Mouse (Mus musculus) Muller cell, postnatal 12 days (primary cell): ENCODE measurements around the gene Eomes.

ENCODE experiments used
- DNase-seq: peaks from one replicate; pipeline ENCODE4 v3.0.0-alpha.2; 2015; ENCODE audit errors: inconsistent ontology term

Eomes gene

DNA sequence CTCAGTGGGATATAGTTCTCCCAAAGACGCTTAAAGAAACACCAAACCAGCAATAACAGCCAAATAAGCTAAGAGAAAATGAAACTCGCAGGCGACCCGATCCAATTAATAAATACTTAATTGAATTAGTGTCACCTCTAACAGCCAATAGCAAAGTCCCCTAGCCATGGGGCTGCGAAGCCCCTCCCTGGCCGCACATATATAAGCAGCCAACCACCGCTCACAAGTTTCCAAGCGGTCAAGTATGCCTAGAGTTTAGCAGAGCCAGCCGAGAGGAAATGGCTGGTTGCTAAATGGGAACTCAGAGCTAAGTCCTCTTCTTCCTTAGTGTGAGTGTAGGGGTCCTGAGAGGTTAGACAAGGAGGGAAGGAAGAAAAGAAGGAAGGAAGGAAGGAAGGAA is at the start of gene Eomes:
TSS of gene Eomes (plus strand) at position 252 of the 400 bp plus-strand sequence.
- DNase-seq: peak; percentile 17

DNA sequence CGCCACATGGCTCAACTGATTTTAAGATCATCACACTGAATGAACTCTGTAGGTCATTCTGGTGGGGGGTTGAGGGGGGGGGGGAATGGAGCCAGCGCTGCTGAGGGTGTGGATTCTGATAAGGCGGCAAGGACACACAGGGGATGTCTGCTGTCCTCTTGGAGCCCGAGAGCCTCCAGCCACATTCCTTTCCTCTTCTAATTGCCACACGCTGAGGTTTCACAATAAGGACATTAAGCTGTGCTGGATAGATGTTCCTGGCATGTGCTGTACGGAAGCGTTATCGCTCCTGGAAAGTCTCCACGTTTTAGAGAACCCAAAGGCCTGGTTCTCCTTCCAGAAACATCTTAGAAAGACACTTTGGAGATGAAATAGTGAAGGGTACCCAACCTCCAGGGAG is 33.2 kb upstream of the Eomes start:
- DNase-seq: peak; percentile 49

DNA sequence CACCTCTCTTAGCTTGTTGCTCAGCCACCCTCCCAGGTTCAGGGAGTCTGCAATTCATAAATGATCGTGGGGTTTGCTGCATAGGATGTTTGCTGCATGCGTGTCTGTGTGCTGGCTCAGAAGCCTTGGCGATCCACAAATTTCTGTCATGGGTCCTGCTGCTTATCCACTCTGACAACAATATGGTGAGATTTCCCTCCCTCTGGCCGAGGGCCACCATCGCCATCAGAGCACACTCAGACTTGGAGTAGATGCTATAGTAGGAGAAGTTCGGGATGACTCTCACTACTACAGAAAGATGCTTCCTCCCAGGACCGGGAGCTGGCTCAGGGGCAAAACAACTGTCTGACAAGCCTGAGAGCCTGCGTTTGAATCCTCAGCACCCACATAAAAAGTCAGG is 28.7 kb upstream of the Eomes start:
- no peak for DNase-seq

- DNase-seq: peak; percentile 16
These were observed 24.6 kb upstream of the Eomes start for GRCm38 (mm10) chr9:118453427-118453826.

- DNase-seq: no peak
These were observed 22.7 kb upstream of the Eomes start for GRCm38 (mm10) chr9:118455188-118455845.

DNA sequence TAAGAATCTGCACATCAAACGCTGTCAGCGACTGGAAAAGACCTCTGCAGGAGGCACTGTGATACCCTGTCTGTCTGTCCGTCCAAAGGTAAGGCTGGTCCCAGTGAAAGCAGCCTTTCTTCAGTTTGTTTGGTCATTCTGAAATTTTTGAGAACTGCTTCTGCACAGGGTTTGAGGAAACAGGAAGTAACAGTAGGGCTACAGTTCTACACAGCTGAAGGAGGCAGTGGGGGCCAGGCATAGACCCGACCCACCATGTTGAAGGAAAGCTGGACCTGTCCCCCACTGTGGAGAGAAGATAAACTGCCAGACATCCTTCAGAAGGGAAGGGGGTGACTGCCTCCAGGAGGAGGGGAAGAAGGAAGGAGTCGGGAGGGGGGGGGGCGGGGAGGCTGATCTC is 21.6 kb upstream of the Eomes start:
- no peak for DNase-seq

- DNase-seq: no peak
These were observed 20.0 kb upstream of the Eomes start for GRCm38 (mm10) chr9:118458039-118458438.

DNA sequence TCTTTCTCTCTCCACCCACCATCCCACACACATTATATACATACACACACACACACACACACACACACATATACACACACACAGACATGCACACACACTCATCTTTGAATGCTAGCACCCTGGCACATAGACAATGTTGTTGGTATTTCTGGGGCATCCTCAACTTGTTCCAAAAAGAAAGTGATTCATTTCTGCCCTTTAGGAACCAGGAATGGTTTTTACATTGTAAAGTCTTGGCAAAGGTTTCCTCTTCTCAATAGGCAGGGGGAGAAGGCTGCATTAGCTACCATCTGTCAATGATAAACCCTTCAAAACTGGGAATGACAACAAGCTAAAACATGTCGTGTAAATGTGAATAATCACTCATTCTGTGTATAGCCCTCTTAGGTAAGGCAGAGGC is 14.0 kb upstream of the Eomes start:
- DNase-seq: no peak

GRCm38 (mm10) chr9:118468301-118468700 is 9.7 kb upstream of the Eomes start:
- DNase-seq: no peak

DNA sequence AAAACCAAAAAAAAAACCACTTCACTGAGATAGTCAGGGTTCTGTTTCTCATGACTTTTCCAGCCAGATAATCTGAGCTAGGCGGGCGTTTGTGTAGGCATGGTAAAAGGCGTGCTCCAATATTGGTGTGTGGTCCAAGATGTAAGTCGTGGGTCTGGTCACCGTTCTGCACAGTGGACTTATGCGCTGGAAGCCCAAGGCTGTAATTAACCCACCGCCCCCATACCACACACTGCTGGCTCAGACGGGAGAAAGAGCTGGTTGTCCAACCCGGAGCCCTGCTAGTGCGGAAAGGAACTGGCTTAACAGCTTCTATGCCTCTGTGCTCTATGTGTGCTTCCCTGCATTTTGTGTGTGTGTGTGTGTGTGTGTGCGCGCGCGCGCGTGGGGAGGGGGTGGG is 8.7 kb upstream of the Eomes start:
- DNase-seq: no peak

- DNase-seq: no peak
These were observed 6.7 kb upstream of the Eomes start for GRCm38 (mm10) chr9:118471296-118471695.

DNA sequence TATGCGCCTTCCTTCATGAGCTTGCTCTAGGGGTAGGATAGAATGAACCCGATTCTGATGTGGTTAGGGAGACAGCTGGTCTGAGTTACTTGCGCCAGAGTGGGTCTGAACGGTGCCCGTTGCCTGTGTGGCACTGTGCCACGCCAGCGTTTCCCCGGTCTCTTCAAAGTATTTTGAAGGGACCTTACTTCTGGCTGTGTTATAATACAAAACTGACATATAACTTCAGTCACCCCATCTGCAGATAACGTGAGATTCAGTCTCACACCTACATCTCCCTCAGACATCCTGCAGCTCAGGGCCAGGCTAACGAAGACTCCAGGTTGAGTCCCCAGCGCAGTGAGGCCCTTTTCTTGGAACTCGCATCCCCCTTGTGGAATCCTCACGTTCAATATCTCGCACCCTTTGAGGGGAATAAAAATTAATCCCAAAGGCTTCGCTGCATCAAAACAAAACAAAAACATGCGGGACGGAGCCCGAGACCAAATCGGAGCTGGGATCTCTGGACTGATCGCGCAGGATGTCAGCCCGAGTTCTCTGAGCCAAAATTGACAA is 1.7 kb upstream of the Eomes start:
- peak; percentile 61 for DNase-seq

- peak; percentile 43 for DNase-seq
These were observed 1.2 kb upstream of the Eomes start for GRCm38 (mm10) chr9:118476766-118477271.

DNA sequence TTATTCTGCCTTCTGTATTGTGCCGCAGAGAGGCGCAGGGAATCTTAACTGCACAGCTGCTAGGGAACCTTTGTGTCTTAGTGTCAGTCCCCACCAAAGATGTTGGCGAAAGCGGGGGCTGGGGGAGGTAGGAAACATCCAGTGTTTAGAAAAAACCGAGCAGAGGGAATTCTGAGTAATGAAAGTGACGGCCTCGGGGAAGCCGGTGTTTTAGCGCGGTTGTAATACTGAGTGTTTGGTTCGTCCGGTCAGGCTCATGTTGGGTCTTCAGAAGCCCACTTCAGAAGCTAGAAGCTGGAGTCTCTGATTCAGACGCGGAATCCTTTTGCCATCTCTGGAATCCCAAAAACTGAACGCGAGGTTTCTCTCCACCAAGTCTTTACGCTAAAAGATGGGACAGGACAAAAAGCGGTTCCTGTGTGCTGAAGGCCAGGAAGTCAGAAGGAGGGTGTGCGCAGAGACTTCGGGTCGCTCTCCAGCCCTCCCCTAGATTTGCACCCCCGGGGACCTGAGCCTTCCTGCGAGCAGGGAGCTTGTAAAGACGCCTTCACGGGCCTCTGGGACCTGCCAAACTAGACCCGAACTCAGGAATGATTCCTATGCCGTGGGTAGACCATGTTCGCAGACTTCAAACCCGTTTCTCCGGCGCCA is 606 bp upstream of the Eomes start:
- peak; percentile 47 for DNase-seq

DNA sequence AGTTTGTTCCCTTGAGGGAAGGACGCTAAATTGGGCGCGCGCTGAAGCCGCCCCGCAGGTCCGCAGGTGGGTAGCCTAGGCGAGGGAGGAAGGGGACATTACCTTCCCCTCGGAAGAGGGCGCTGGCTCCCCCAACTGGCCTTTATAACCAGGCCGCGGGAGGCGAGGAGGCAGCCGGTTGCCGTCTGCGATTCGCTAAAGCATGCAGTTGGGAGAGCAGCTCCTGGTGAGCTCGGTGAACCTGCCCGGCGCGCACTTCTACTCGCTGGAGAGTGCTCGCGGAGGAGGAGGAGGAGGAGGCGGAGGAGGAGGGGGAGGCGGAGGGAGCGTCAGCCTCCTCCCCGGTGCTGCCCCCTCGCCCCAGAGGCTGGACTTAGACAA is 436 bp downstream of the Eomes start:
- peak; percentile 13 for DNase-seq

DNA sequence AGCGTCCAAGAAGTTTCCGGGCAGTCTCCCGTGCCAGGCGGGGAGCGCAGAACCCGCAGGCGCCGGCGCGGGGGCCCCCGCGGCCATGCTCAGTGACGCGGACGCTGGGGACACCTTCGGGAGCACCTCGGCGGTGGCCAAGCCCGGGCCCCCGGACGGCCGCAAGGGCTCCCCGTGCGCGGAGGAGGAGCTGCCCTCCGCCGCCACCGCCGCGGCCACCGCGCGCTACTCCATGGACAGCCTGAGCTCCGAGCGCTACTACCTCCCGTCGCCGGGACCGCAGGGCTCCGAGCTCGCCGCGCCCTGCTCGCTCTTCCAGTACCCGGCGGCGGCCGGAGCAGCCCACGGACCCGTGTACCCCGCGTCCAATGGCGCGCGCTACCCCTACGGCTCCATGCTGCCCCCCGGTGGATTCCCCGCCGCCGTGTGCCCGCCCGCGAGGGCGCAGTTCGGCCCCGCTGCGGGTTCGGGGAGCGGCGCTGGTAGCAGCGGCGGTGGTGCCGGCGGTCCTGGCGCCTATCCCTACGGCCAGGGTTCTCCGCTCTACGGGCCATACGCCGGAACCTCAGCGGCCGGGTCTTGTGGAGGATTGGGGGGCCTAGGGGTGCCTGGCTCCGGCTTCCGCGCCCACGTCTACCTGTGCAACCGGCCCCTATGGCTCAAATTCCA is 961 bp downstream of the Eomes start:
- peak; percentile 44 for DNase-seq

DNA sequence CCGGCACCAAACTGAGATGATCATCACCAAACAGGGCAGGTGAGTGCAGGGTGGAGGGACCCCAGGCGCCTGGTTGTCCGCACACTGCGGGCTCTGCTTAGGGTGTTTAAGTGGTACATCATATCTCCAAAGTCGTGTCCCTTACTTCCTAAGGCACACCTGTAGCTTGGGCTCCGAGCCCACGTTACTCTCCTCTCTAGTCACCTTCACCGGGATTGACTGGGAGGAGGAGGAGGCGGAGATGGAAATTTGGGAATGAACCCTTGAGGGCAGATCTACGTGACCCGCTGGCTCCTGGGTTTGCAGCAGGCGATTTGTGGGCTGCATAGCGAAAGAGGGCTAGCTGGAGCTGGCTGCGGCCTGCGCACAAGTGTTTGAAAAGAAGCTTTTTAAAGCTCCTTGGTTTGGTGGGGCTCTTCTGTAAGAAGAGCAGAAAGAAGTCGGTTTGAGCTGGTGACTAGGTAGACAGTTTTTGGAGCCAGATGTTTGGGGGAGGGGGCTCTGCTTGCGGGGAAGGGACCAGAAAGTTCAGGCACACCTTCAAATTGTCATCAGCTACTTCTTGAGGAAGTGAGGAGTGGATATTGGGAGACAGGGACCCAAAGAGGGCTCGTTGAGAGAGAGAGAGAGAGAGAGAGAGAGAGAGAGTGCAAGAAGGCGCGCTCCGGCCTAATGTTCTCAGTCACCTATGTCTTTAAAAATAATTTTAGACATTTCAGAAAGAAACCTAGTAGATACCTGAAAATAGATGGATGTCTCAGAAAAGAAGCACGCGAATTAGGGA is 1.7 kb downstream of the Eomes start:
- DNase-seq: no peak

- DNase-seq: no peak
These were observed 2.3 kb downstream of the Eomes start for GRCm38 (mm10) chr9:118480292-118480690.

- no peak for DNase-seq
These were observed 4.2 kb downstream of the Eomes start for GRCm38 (mm10) chr9:118482210-118482609.

- no peak for DNase-seq
These were observed 8.5 kb downstream of the Eomes start for GRCm38 (mm10) chr9:118486361-118487095.

- no peak for DNase-seq
These were observed 9.0 kb downstream of the Eomes start for GRCm38 (mm10) chr9:118487096-118487395.
